Mouse (Mus musculus) heart, embryonic 12.5 days (tissue): Measurements from ENCODE around the gene Gm17334. TPM values are rescaled to one million over a fixed set of nuclear protein-coding genes. Genes with fewer than 3 reads are reported as not detected.

ENCODE experiments used
- ATAC-seq: fragments of 200-750 bp; cut with Nextera tagmentation; 2 replicates; pipeline ENCODE4 v1.8.0; 2017; ENCODE audit warnings: moderate TSS enrichment, moderate library complexity; ENCODE audit not compliant: insufficient number of reproducible peaks, low FRiP score
- H3K27ac ChIP-seq: fragments of 300-500 bp; sonication (generic); 2 replicates; pipeline ENCODE4 v1.5.1; 2016; ENCODE audit warnings: mild to moderate bottlenecking, moderate library complexity; ENCODE audit not compliant: poor library complexity, severe bottlenecking
- H3K27me3 ChIP-seq: fragments of 300-500 bp; sonication (generic); replicated peaks from 2 replicates; pipeline ENCODE4 v1.6.1; 2016; ENCODE audit warnings: mild to moderate bottlenecking, moderate library complexity
- H3K36me3 ChIP-seq: fragments of 300-500 bp; sonication (generic); 2 replicates; pipeline ENCODE4 v1.6.1; 2016; ENCODE audit warnings: mild to moderate bottlenecking, moderate library complexity
- H3K4me1 ChIP-seq: fragments of 300-500 bp; sonication (generic); replicated peaks from 2 replicates; pipeline ENCODE4 v1.6.1; 2016; ENCODE audit warnings: mild to moderate bottlenecking
- H3K4me2 ChIP-seq: fragments of 300-500 bp; sonication (generic); 2 replicates; pipeline ENCODE4 v1.6.1; 2016; ENCODE audit warnings: mild to moderate bottlenecking, moderate library complexity
- H3K4me3 ChIP-seq: fragments of 300-500 bp; sonication (generic); 2 replicates; pipeline ENCODE4 v1.5.1; 2016; ENCODE audit warnings: mild to moderate bottlenecking
- H3K9ac ChIP-seq: fragments of 300-500 bp; sonication (generic); 2 replicates; pipeline ENCODE4 v1.6.1; 2016; ENCODE audit warnings: mild to moderate bottlenecking, moderate library complexity
- H3K9me3 ChIP-seq: fragments of 300-500 bp; sonication (generic); replicated peaks from 2 replicates; pipeline ENCODE4 v1.6.1; 2016; ENCODE audit warnings: mild to moderate bottlenecking, moderate library complexity
- WGBS: fragments of 180-500 bp; shearing (Covaris S2); methylation state at CpG from one replicate; pipeline ENCODE4 v1.1.7; 2016; 5-methylcytosine and 5-hydroxymethylcytosine counted together
- polyA plus RNA-seq: library from polyadenylated mRNA; unstranded; fragments of >200 nt; fragmentation: Nextera tagmentation; extraction: Ambion mirVana; gene quantifications from 2 replicates; pipeline ENCODE4 v1.2.1, GENCODE M21; 2016

Gene Gm17334
- polyA plus RNA-seq, 1 experiment from 2014 or later = not detected

DNA sequence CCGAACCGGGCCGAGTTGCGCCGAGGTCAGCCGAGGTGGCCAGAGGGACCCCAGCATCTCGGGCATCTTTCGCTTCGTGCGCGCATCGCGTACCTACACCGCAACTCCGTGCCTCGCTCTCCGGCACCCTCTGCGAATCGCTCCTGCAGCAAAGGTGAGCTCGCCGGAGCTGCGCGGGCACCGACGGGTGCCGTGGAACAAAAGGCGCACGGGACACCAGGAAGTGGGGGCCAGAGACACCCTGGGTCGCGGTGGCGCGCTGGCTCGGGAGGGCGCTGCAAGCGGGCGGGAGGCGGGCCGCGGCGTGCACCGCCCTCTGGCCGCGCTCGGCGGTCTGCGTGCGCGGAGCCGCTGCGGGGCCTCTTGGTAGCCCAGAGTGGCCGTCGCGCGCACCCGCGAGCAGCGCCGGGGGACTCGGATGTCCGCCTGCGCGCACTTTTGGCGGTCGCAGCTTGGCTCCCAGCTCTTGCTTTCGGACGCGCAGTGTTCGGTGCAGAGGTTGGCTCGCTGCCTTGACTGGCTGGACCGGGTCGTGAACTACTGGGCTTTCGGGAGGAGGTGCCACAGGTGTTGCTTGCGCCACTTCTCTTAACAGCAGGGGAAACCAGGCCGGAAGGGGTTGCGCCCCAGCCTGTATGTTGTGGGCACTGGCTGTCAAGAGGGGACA lies 2.7 kb downstream of the Gm17334 start:
- H3K4me3 ChIP-seq = peak overlapping the region; percentile 88
- no peaks in the 10 kb centered on the region for H3K9me3 ChIP-seq
- H3K27me3 ChIP-seq = peaks cover 6% of the 10 kb centered on the region
- ATAC-seq = peak; percentile 81
- peaks cover 5% of the 10 kb centered on the region for H3K4me1 ChIP-seq
- peak overlapping the region; percentile 55 for H3K27ac ChIP-seq
- peak overlapping the region; percentile 85 for H3K9ac ChIP-seq
- peak overlapping the region; percentile 88 for H3K4me2 ChIP-seq
- under 1% methylated on average over 75 of the region's 75 CpGs for WGBS
- peaks cover 21% of the 10 kb centered on the region for H3K36me3 ChIP-seq

DNA sequence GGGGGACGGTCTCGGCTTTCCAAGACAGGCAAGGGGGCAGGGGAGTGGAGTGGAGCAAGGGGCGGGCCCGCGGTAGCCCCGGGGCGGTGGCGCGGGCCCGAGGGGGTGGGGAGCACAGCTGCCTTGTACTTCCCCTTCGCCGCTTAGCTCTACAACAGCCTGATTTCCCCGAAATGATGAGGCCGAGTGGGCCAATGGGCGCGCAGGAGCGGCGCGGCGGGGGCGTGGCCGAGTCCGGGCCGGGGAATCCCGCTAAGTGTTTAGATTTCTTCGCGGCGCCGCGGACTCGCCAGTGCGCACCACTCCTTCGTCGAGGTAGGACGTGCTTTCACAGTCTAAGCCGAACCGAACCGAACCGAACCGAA lies 3.2 kb downstream of the Gm17334 start, which contains the start of gene Irf1:
TSS of gene Irf1 (plus strand) at position 255 of the 365 bp plus-strand sequence.
- peaks cover 9% of the 10 kb centered on the region for H3K4me1 ChIP-seq
- peak within 1 kb of the TSS; percentile 88 for H3K4me2 ChIP-seq
- 0% methylated on average over 39 of the region's 40 CpGs for WGBS
- peak within 1 kb of the TSS; percentile 85 for H3K9ac ChIP-seq
- H3K27ac ChIP-seq = peak within 1 kb of the TSS; percentile 55
- H3K9me3 ChIP-seq = no peaks in the 10 kb centered on the region
- H3K27me3 ChIP-seq = peaks cover 6% of the 10 kb centered on the region
- peak; percentile 88 for ATAC-seq
- peaks cover 17% of the 10 kb centered on the region for H3K36me3 ChIP-seq
- peak within 1 kb of the TSS; percentile 88 for H3K4me3 ChIP-seq

DNA sequence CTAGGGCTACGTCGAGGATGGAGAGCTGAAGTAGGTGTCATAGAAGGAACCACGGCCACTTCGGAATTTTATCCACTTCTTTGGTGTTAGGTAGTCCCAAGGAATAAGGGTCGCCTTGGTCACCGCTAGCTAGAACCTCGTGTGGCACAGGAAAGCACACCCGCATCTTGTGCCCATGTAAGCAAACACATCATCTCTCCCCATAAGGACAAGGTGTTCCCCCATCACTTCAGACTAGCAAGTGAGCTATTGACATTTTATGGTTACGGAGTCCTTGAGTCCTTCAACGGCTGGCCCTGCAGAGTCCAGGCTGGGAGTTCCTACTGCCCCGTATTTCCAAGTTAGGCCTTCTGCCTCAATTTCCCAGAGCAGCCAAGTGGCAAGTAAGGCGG lies 3.8 kb downstream of the Gm17334 start:
- 46% methylated on average over 12 of the region's 12 CpGs for WGBS

DNA sequence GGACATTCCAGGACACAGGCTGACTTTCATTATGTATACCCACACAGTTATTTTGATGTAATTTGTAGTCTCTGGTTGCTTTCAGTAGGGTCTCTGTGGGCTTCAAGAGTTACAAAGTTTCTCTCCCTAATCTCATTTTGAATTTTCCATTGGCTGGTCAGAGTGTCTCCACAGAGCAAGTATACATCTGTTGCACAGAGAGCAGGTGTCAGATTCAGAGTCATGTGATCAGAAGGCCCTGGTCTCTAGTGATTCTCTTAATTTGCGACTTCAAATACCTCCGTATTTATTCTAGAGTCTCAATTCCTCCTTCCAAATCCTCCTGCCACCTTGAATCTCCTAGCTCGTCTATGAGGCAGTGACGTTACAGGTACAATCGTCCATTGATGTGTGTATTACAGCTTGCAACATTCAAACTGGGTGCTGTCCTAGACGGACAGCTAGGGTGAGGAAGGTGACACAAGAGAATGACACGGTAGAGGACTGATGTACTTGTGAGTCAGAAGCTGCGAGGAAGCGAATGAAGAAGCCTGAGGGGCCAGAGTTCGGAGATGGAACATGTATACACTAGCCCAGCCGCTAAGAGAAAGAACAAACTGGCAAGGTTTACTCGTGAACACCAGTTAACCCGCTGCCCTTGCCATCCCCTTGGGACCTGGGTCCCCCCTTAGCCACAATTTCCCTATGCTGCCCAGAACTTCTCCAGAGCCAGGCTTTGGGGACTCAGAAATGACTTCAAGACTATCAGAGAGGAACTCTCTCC lies 4.4 kb downstream of the Gm17334 start:
- H3K9ac ChIP-seq = no peak overlapping the region
- no peak overlapping the region for H3K4me3 ChIP-seq
- peaks cover 20% of the 10 kb centered on the region for H3K4me1 ChIP-seq
- H3K9me3 ChIP-seq = no peaks in the 10 kb centered on the region
- ATAC-seq = no peak
- H3K36me3 ChIP-seq = peaks cover 5% of the 10 kb centered on the region
- WGBS = 76% methylated on average over 13 of the region's 13 CpGs
- H3K27ac ChIP-seq = no peak overlapping the region
- no peak overlapping the region for H3K4me2 ChIP-seq
- peaks cover 6% of the 10 kb centered on the region for H3K27me3 ChIP-seq

More for the DNA sequence above, 3.8 kb downstream of the Gm17334 start:
- H3K4me2 ChIP-seq = peak overlapping the region; percentile 88
- H3K27ac ChIP-seq = no peak overlapping the region
- H3K4me3 ChIP-seq = peak overlapping the region; percentile 88
- no peaks in the 10 kb centered on the region for H3K9me3 ChIP-seq
- H3K27me3 ChIP-seq = peaks cover 6% of the 10 kb centered on the region
- peak overlapping the region; percentile 85; the same call in 1 of the 2 replicates for H3K9ac ChIP-seq
- H3K36me3 ChIP-seq = peaks cover 11% of the 10 kb centered on the region
- H3K4me1 ChIP-seq = peaks cover 15% of the 10 kb centered on the region
- ATAC-seq = no peak

DNA sequence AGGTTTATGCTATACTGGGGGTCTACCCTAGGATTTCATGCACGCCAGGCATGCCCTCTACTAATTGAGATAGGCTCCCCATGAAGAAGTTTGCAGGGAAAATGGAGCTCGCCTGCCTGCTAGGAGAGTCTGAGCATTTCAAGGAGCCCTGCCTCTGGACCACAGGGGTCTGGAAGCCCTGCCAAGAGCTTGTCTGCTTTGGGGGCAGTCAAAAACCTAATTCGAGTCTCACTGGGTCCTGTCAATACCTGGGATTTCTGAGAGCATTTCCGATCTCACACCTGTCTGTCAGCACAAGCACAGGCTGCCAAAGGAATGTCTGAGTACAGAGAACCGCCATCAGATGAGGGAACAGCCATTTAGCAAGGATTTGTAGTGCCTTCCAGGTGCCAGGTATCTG lies 8.4 kb downstream of the Gm17334 start:
- Histone ChIP-seq H3K27ac (peak overlapping the region; percentile 91), H3K27me3 (peaks cover 6% of the 10 kb centered on the region), H3K4me2 (no peak overlapping the region), H3K4me1 (peaks cover 53% of the 10 kb centered on the region), H3K9me3 (no peaks in the 10 kb centered on the region), H3K36me3 (no peaks in the 10 kb centered on the region), H3K4me3 (no peak overlapping the region), H3K9ac (0 out of 2 replicates have a peak overlapping the region, but pooled peaks have one; percentile 8)
- WGBS = 46% methylated on average over 5 of the region's 5 CpGs
- no peak for ATAC-seq

DNA sequence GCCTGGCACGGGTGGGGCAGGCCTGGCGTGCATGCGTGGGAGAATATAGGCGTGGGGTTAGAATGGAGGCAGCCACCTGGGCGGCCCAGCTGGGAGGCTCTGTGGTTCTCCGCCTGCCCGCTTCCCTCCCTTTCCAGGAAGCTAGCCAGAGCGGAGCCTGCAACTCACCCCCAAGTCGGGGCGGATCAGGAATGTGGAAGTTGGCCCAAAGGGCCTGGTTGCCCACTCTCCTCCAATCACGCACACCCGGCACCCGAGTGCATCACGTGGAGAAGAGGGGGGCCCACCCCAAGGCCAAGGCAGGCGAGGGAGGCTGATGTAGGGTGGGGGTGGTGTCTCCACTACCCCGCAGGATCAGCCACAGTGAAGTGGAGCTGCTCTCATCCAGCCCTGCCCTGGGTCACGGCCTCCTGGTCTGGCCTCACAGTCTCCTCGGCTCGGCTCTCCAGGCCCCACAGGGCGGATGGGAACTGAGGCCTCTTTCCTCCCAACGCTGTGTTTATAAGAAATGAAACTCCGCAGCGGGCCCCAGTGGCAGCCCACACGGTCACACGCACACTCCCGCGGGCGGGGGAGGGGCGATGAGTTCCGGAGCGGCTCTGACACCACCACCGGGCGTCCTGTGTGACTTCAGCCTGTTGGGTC lies 9.4 kb downstream of the Gm17334 start:
- peak overlapping the region; percentile 71 for H3K4me2 ChIP-seq
- H3K36me3 ChIP-seq = no peaks in the 10 kb centered on the region
- 3% methylated on average over 32 of the region's 33 CpGs for WGBS
- peaks cover 62% of the 10 kb centered on the region for H3K4me1 ChIP-seq
- H3K27me3 ChIP-seq = peaks cover 2% of the 10 kb centered on the region
- peak; percentile 73 for ATAC-seq
- H3K9ac ChIP-seq = peak overlapping the region; percentile 76
- H3K9me3 ChIP-seq = no peaks in the 10 kb centered on the region
- peak overlapping the region; percentile 38 for H3K4me3 ChIP-seq
- H3K27ac ChIP-seq = peak overlapping the region; percentile 91

DNA sequence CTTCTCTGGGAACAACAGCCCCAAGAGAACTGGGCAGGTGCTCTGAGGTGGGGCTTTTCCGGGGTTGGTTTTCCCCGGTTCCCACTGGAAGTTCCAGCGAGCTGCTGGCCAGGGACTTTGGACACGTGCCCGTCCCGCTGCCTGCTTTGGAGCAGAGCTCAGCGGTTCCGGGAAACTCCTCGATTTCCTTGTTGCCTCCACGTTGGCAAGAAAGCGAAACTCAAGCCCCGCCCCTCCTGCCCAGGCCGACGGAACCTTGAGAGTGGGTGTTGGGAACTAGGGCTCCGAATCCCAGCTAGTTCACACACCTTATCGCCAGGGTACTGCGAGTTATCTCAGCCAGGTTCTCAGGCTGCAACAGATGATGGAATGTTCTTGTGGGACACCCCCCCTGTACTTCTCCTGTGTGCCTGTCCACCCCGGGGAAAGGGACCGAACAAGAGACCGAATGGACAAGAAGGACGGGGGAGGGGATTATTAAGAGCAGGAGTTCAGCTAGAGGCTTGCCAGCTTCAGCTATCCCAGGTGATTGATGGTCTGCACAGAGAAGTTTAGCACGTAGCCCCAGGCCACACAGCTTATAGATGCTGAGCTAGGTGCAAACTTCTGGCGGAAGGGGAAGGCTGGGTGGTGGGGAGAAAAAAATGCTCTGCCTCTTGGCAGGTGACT lies 10.0 kb downstream of the Gm17334 start:
- peak; percentile 12; the same call in 1 of the 2 replicates for ATAC-seq
- WGBS = 3% methylated on average over 23 of the region's 23 CpGs
- Histone ChIP-seq H3K27me3 (no peaks in the 10 kb centered on the region), H3K27ac (peak overlapping the region; percentile 91), H3K4me2 (peak overlapping the region; percentile 71), H3K4me3 (peak overlapping the region; percentile 38), H3K9ac (peak overlapping the region; percentile 76), H3K4me1 (peaks cover 62% of the 10 kb centered on the region), H3K9me3 (no peaks in the 10 kb centered on the region), H3K36me3 (no peaks in the 10 kb centered on the region)

DNA sequence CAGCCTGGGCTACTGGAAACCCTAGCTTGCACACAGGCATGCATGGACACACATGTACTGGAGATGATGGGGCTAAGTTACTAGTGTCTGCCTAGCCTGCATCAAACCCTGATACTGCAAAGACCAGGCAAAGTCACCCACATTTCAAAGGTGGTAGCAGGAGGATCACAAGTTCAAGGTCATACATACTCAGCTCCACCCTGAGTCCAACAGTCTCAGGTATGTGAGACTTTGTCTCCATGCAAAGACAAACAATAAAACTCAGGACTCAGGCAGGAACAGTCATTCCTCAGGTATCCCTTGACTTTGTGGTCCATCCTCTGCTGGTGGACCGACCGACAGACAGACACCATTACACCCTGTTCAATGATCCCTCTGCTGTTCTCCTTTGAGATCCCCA lies 10.6 kb downstream of the Gm17334 start:
- WGBS = 63% methylated on average over 2 of the region's 2 CpGs
- H3K4me3 ChIP-seq = peak overlapping the region; percentile 38
- peak overlapping the region; percentile 71 for H3K4me2 ChIP-seq
- no peaks in the 10 kb centered on the region for H3K27me3 ChIP-seq
- peak overlapping the region; percentile 76 for H3K9ac ChIP-seq
- H3K4me1 ChIP-seq = peaks cover 62% of the 10 kb centered on the region
- no peak for ATAC-seq
- peak overlapping the region; percentile 91 for H3K27ac ChIP-seq
- no peaks in the 10 kb centered on the region for H3K9me3 ChIP-seq
- H3K36me3 ChIP-seq = no peaks in the 10 kb centered on the region

DNA sequence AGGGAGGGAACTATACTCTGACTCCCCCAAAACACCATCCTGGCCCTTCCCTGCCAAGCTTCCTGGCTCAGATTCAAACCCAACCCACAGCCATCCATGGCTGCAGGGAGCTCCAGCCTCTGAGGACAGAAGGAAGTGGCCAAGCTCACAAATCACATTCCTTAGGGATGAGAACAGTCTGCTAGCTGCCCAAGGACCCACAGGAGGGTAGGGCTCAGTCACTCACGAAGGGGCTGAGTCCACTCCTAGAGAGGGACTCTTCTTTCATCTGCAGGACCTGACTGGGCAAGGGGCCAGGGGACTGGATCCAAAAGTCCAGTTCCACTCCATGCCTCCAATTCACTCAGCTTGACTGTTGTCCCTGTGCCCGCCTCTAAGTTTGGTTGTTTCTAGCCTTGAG lies 11.2 kb downstream of the Gm17334 start:
- Histone ChIP-seq H3K27me3 (no peaks in the 10 kb centered on the region), H3K4me3 (no peak overlapping the region), H3K9ac (no peak overlapping the region), H3K27ac (peak overlapping the region; percentile 91), H3K4me1 (peaks cover 62% of the 10 kb centered on the region), H3K9me3 (no peaks in the 10 kb centered on the region), H3K36me3 (no peaks in the 10 kb centered on the region), H3K4me2 (no peak overlapping the region)
- WGBS = 33% methylated on average over 2 of the region's 2 CpGs
- ATAC-seq = no peak; the same call in 1 of the 2 replicates

DNA sequence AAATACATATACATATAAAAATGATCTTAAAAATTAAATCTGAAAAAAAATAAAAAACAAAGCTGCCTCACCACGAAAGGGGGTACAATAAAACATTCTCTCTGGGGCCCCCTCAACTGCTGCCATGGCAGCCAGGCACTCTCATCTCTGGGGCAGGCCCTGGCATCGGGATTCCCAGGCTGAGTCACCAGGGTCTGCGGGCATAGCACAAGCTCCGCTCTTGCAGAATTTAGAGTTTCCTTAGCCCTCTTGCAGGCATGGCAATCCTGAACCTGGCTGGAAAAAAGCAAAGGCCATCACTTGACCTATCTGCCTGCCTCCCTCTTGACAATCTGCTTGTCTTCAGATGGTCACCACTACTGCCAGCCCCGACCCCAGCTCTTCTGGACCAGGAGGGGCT lies 11.7 kb downstream of the Gm17334 start:
- no peak for ATAC-seq
- H3K36me3 ChIP-seq = no peaks in the 10 kb centered on the region
- H3K27ac ChIP-seq = peak overlapping the region; percentile 91
- WGBS = 66% methylated on average over 5 of the region's 5 CpGs
- no peaks in the 10 kb centered on the region for H3K27me3 ChIP-seq
- H3K9ac ChIP-seq = no peak overlapping the region
- H3K4me3 ChIP-seq = no peak overlapping the region
- H3K9me3 ChIP-seq = no peaks in the 10 kb centered on the region
- no peak overlapping the region for H3K4me2 ChIP-seq
- H3K4me1 ChIP-seq = peaks cover 62% of the 10 kb centered on the region
